Mouse (Mus musculus): ENCODE measurements around the gene Map4k5. TPM values are rescaled to one million over a fixed set of nuclear protein-coding genes. Genes with fewer than 3 reads are reported as not detected.

Map4k5 gene
- polyA plus RNA-seq, 1 experiment from 2014 or later, result 14.2 TPM

- ATAC-seq, result no peak
- no peak overlapping the region for H3K27ac ChIP-seq (ENCODE audit: low read length)
- H3K4me2 ChIP-seq (ENCODE audit: low read depth, low read length), result no peak overlapping the region
- H3K4me3 ChIP-seq (ENCODE audit: low read length), result no peak overlapping the region
- H3K36me3 ChIP-seq (ENCODE audit: control insufficient read depth, insufficient read depth, low read length), result no peaks in the 10 kb centered on the region
- H3K4me1 ChIP-seq (ENCODE audit: control insufficient read depth, insufficient read depth, low read length), result no peaks in the 10 kb centered on the region
- H3K9ac ChIP-seq (ENCODE audit: low read depth, low read length), result no peak overlapping the region
- WGBS, result 95% methylated on average over 12 of the region's 12 CpGs
- no peaks in the 10 kb centered on the region for H3K9me3 ChIP-seq (ENCODE audit: control insufficient read depth, low read length)
- no peaks in the 10 kb centered on the region for H3K27me3 ChIP-seq (replicated peaks; ENCODE audit: control insufficient read depth, insufficient read depth, low read length)
Observed at GRCm38 (mm10) chr12:69855641-69856300, 37.2 kb downstream of the Map4k5 start.

GRCm38 (mm10) chr12:69853942-69854341 is 39.1 kb downstream of the Map4k5 start:
- no peaks in the 10 kb centered on the region for H3K36me3 ChIP-seq (ENCODE audit: control insufficient read depth, insufficient read depth, low read length)
- H3K4me3 ChIP-seq (ENCODE audit: low read length), result no peak overlapping the region
- H3K27ac ChIP-seq (ENCODE audit: low read length), result no peak overlapping the region
- H3K4me1 ChIP-seq (ENCODE audit: control insufficient read depth, insufficient read depth, low read length), result no peaks in the 10 kb centered on the region
- H3K9me3 ChIP-seq (ENCODE audit: control insufficient read depth, low read length), result no peaks in the 10 kb centered on the region
- H3K27me3 ChIP-seq (replicated peaks; ENCODE audit: control insufficient read depth, insufficient read depth, low read length), result no peaks in the 10 kb centered on the region
- 92% methylated on average over 2 of the region's 2 CpGs for WGBS
- no peak overlapping the region for H3K4me2 ChIP-seq (ENCODE audit: low read depth, low read length)
- no peak overlapping the region for H3K9ac ChIP-seq (ENCODE audit: low read depth, low read length)
- no peak for ATAC-seq

- H3K4me3 ChIP-seq (ENCODE audit: low read length), result no peak overlapping the region
Observed at GRCm38 (mm10) chr12:69853387-69853786, 39.6 kb downstream of the Map4k5 start.

GRCm38 (mm10) chr12:69852288-69852687 is 40.7 kb downstream of the Map4k5 start:
- Histone ChIP-seq H3K4me3 (ENCODE audit: low read length) (no peak overlapping the region), H3K9ac (ENCODE audit: low read depth, low read length) (no peak overlapping the region), H3K9me3 (ENCODE audit: control insufficient read depth, low read length) (no peaks in the 10 kb centered on the region), H3K4me1 (ENCODE audit: control insufficient read depth, insufficient read depth, low read length) (no peaks in the 10 kb centered on the region), H3K27ac (ENCODE audit: low read length) (no peak overlapping the region), H3K27me3 (replicated peaks; ENCODE audit: control insufficient read depth, insufficient read depth, low read length) (no peaks in the 10 kb centered on the region), H3K36me3 (ENCODE audit: control insufficient read depth, insufficient read depth, low read length) (no peaks in the 10 kb centered on the region), H3K4me2 (ENCODE audit: low read depth, low read length) (no peak overlapping the region)
- no peak for ATAC-seq
- 90% methylated on average over 9 of the region's 9 CpGs for WGBS

More at GRCm38 (mm10) chr12:69853387-69853786, 39.6 kb downstream of the Map4k5 start:
- H3K9ac ChIP-seq (ENCODE audit: low read depth, low read length), result no peak overlapping the region
- 83% methylated on average over 11 of the region's 11 CpGs for WGBS
- no peaks in the 10 kb centered on the region for H3K4me1 ChIP-seq (ENCODE audit: control insufficient read depth, insufficient read depth, low read length)
- H3K27ac ChIP-seq (ENCODE audit: low read length), result no peak overlapping the region
- H3K9me3 ChIP-seq (ENCODE audit: control insufficient read depth, low read length), result no peaks in the 10 kb centered on the region
- no peak for ATAC-seq
- H3K27me3 ChIP-seq (replicated peaks; ENCODE audit: control insufficient read depth, insufficient read depth, low read length), result no peaks in the 10 kb centered on the region
- H3K36me3 ChIP-seq (ENCODE audit: control insufficient read depth, insufficient read depth, low read length), result no peaks in the 10 kb centered on the region
- no peak overlapping the region for H3K4me2 ChIP-seq (ENCODE audit: low read depth, low read length)

GRCm38 (mm10) chr12:69848083-69848878 is 44.7 kb downstream of the Map4k5 start:
- Histone ChIP-seq H3K4me3 (ENCODE audit: low read length) (no peak overlapping the region), H3K9me3 (ENCODE audit: control insufficient read depth, low read length) (no peaks in the 10 kb centered on the region), H3K9ac (ENCODE audit: low read depth, low read length) (no peak overlapping the region), H3K36me3 (ENCODE audit: control insufficient read depth, insufficient read depth, low read length) (peaks cover 4% of the 10 kb centered on the region; the same call in 1 of the 2 replicates), H3K4me2 (ENCODE audit: low read depth, low read length) (no peak overlapping the region), H3K4me1 (ENCODE audit: control insufficient read depth, insufficient read depth, low read length) (no peaks in the 10 kb centered on the region), H3K27me3 (replicated peaks; ENCODE audit: control insufficient read depth, insufficient read depth, low read length) (no peaks in the 10 kb centered on the region), H3K27ac (ENCODE audit: low read length) (no peak overlapping the region)
- WGBS, result 81% methylated on average over 12 of the region's 12 CpGs
- no peak for ATAC-seq

DNA sequence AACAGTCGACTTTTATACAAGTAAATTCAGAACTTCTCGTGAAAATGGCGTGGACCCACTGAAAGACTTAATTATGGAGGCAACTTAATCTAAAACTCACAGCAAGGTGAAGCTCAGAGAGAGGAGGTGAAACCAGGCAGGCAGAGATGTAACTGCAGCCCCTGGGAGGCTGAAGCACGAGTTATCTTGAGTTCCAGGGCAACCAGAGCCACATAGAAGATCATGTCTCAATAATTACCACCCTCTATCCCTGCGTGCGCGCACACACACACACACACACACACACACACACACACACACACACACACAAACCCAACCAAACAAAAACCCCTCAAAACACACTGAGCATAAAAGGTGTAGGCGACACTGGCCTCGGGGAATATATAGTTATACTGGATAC is 46.5 kb downstream of the Map4k5 start:
- ATAC-seq, result no peak
- peaks cover 4% of the 10 kb centered on the region; the same call in 1 of the 2 replicates for H3K36me3 ChIP-seq (ENCODE audit: control insufficient read depth, insufficient read depth, low read length)
- H3K4me2 ChIP-seq (ENCODE audit: low read depth, low read length), result no peak overlapping the region
- H3K27me3 ChIP-seq (replicated peaks; ENCODE audit: control insufficient read depth, insufficient read depth, low read length), result no peaks in the 10 kb centered on the region
- no peak overlapping the region for H3K4me3 ChIP-seq (ENCODE audit: low read length)
- no peaks in the 10 kb centered on the region for H3K9me3 ChIP-seq (ENCODE audit: control insufficient read depth, low read length)
- H3K9ac ChIP-seq (ENCODE audit: low read depth, low read length), result no peak overlapping the region
- H3K27ac ChIP-seq (ENCODE audit: low read length), result no peak overlapping the region
- 92% methylated on average over 9 of the region's 9 CpGs for WGBS
- no peaks in the 10 kb centered on the region for H3K4me1 ChIP-seq (ENCODE audit: control insufficient read depth, insufficient read depth, low read length)

GRCm38 (mm10) chr12:69845722-69846121 is 47.3 kb downstream of the Map4k5 start:
- ATAC-seq, result no peak
- Histone ChIP-seq H3K4me3 (ENCODE audit: low read length) (no peak overlapping the region), H3K9ac (ENCODE audit: low read depth, low read length) (no peak overlapping the region), H3K4me2 (ENCODE audit: low read depth, low read length) (no peak overlapping the region), H3K4me1 (ENCODE audit: control insufficient read depth, insufficient read depth, low read length) (no peaks in the 10 kb centered on the region), H3K27me3 (replicated peaks; ENCODE audit: control insufficient read depth, insufficient read depth, low read length) (no peaks in the 10 kb centered on the region), H3K36me3 (ENCODE audit: control insufficient read depth, insufficient read depth, low read length) (peaks cover 4% of the 10 kb centered on the region; the same call in 1 of the 2 replicates), H3K27ac (ENCODE audit: low read length) (no peak overlapping the region), H3K9me3 (ENCODE audit: control insufficient read depth, low read length) (no peaks in the 10 kb centered on the region)
- 92% methylated on average over 8 of the region's 9 CpGs for WGBS

DNA sequence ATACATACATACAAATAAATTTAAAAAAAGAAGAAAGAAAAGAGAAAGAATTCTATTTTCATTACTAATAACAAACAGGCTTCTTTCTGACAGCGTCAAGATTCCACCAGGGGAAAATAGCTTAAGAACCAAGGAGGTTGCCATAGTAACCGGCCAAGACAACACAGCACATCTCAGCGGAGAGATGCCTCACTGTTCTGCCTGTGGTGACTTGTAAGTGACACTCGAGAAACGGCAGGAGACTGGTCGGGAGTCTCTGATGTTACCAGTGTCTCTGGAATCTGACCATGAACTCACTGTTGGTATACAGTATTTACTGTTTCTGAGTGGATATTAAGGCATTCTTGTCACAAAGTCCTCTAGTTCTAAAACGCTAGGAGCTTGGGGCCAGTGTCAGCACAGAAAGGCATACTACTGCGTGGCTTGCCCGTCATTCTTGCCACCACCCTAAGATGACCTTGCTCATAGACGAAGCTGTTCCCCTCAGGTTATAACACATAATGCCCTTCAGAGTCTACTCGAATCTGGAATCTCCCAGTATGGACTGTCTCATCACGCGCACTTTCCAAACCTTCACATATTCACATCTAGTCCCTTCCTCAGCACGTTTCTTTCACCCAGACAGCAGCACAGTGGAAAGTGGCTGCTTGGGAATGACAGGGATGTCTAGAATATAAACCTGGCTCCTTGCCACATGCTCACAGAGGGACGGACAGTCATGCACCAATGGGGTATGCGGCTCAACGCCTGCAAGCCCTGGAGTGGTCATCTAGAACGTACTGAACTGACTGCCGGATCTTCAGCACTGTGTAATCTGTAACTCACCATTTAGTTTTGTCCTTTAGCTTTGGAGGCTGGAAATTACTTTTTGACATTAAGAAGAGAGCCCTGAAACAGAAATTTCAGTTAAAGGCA is 49.2 kb downstream of the Map4k5 start:
- H3K9me3 ChIP-seq (ENCODE audit: control insufficient read depth, low read length), result no peaks in the 10 kb centered on the region
- H3K4me3 ChIP-seq (ENCODE audit: low read length), result no peak overlapping the region
- H3K9ac ChIP-seq (ENCODE audit: low read depth, low read length), result no peak overlapping the region
- no peak overlapping the region for H3K4me2 ChIP-seq (ENCODE audit: low read depth, low read length)
- H3K27me3 ChIP-seq (replicated peaks; ENCODE audit: control insufficient read depth, insufficient read depth, low read length), result no peaks in the 10 kb centered on the region
- H3K27ac ChIP-seq (ENCODE audit: low read length), result no peak overlapping the region
- H3K4me1 ChIP-seq (ENCODE audit: control insufficient read depth, insufficient read depth, low read length), result no peaks in the 10 kb centered on the region
- 70% methylated on average over 19 of the region's 19 CpGs for WGBS
- ATAC-seq, result no peak
- peaks cover 4% of the 10 kb centered on the region; the same call in 1 of the 2 replicates for H3K36me3 ChIP-seq (ENCODE audit: control insufficient read depth, insufficient read depth, low read length)

GRCm38 (mm10) chr12:69838376-69838775 is 54.6 kb downstream of the Map4k5 start:
- Histone ChIP-seq H3K4me2 (ENCODE audit: low read depth, low read length) (no peak overlapping the region), H3K4me1 (ENCODE audit: control insufficient read depth, insufficient read depth, low read length) (no peaks in the 10 kb centered on the region), H3K9ac (ENCODE audit: low read depth, low read length) (no peak overlapping the region), H3K27ac (ENCODE audit: low read length) (no peak overlapping the region), H3K36me3 (ENCODE audit: control insufficient read depth, insufficient read depth, low read length) (0 out of 2 replicates have a peak, but pooled peaks cover 4% of the 10 kb centered on the region), H3K4me3 (ENCODE audit: low read length) (no peak overlapping the region), H3K27me3 (replicated peaks; ENCODE audit: control insufficient read depth, insufficient read depth, low read length) (no peaks in the 10 kb centered on the region), H3K9me3 (ENCODE audit: control insufficient read depth, low read length) (no peaks in the 10 kb centered on the region)
- no peak for ATAC-seq
- WGBS, result 66% methylated on average over 11 of the region's 11 CpGs
